Mouse (Mus musculus) stomach, embryonic 16.5 days (tissue): ENCODE measurements at regions not wholly inside any gene's neighbourhood (a gene's known extent, or its start where the extent isn't known, plus 50 kb on each side); places are given as distances from the start of the nearest gene placed in this dataset.

Source experiments
- ATAC-seq: fragments of 200-750 bp; cut with Nextera tagmentation; 2 replicates; pipeline ENCODE4 v1.8.0; 2017; ENCODE audit warnings: moderate number of reproducible peaks, moderate TSS enrichment; ENCODE audit not compliant: insufficient read depth, low FRiP score
- H3K27ac ChIP-seq: fragments of 300-500 bp; sonication (generic); 2 replicates; pipeline ENCODE4 v1.5.1; 2014; ENCODE audit warnings: low read length
- H3K27me3 ChIP-seq: fragments of 300-500 bp; sonication (generic); 2 replicates; pipeline ENCODE4 v1.6.1; 2014; ENCODE audit warnings: low read length, control low read depth, mixed read lengths; ENCODE audit not compliant: control insufficient read depth, insufficient read depth
- H3K36me3 ChIP-seq: fragments of 300-500 bp; sonication (generic); 2 replicates; pipeline ENCODE4 v1.6.1; 2014; ENCODE audit warnings: low read length; ENCODE audit not compliant: control insufficient read depth, insufficient read depth
- H3K4me1 ChIP-seq: fragments of 300-500 bp; sonication (generic); 2 replicates; pipeline ENCODE4 v1.6.1; 2014; ENCODE audit warnings: low read length, control low read depth, mixed read lengths; ENCODE audit not compliant: control insufficient read depth, insufficient read depth
- H3K4me2 ChIP-seq: fragments of 300-500 bp; sonication (generic); 2 replicates; pipeline ENCODE4 v1.6.1; 2014; ENCODE audit warnings: low read depth, low read length, mixed read lengths
- H3K4me3 ChIP-seq: fragments of 300-500 bp; sonication (generic); replicated peaks from 2 replicates; pipeline ENCODE4 v1.5.1; 2014; ENCODE audit warnings: mild to moderate bottlenecking, low read length
- H3K9ac ChIP-seq: fragments of 300-500 bp; sonication (generic); 2 replicates; pipeline ENCODE4 v1.6.1; 2014; ENCODE audit warnings: low read length
- H3K9me3 ChIP-seq: fragments of 300-500 bp; sonication (generic); replicated peaks from 2 replicates; pipeline ENCODE4 v1.6.1; 2016; ENCODE audit warnings: low read length, control low read depth; ENCODE audit not compliant: control insufficient read depth
- WGBS: fragments of 180-500 bp; shearing (Covaris S2); extraction: QIAGEN DNeasy Blood & Tissue Kit; methylation state at CpG from one replicate; pipeline ENCODE4 v1.1.7; 2014; 5-methylcytosine and 5-hydroxymethylcytosine counted together

DNA sequence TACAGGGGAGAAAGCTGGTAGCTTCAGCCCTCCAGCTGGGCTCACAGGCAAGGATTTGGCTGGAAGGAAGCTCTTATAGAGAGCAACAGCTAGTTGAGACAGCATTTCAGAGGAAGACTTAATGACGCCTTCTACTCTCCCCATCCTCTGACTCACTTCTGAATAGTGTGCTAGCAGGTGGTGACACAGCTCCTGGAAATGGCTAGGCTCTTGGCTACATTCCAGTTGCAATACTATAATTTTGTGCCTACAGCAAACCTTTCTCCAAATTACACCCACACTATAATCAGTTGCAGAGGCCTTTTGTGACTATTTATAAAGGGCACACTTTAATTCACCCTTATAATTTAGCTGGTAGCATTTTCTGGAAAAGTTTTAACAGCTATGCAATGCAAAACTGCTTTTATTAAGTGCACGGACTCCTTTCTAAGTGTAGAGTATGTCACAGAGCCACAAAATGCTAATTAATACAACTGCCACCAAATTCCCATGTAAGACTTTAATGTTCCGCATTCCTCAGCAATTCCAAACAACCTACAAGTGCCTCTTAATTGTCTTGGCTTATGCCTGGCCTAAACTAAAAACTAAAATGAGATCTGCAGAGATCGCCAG, 175.2 kb downstream of the Gnat3 start:
- no peak overlapping the region for H3K27ac ChIP-seq
- WGBS: 73% methylated on average over 4 of the region's 4 CpGs
- no peak overlapping the region for H3K4me2 ChIP-seq
- ATAC-seq: no peak
- H3K4me1 ChIP-seq: no peaks in the 10 kb centered on the region
- H3K9ac ChIP-seq: no peak overlapping the region
- no peaks in the 10 kb centered on the region; the same call in 1 of the 2 replicates for H3K9me3 ChIP-seq
- no peak overlapping the region for H3K4me3 ChIP-seq
- no peaks in the 10 kb centered on the region for H3K36me3 ChIP-seq
- no peaks in the 10 kb centered on the region for H3K27me3 ChIP-seq

DNA sequence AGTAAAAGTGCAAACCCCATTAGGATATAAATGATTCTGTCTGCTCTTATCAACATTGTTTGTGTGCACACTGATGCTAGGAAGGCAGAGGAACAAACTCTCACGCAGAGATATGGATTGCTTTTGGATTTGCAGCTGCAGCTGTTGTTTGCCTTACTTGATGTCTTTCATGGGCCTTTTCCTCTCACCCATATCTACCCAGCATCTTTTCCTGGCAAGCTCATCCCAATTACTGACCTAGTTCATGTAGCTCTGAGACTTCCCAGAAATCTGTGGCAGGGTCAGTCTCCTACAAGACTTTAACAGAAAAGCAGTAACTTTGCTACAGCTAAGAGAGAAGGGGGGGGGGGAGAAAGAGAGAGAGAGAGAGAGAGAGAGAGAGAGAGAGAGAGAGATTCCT, 189.9 kb downstream of the Gnat3 start:
- WGBS: 11% methylated on average over 1 of the region's 1 CpGs
- H3K4me2 ChIP-seq: no peak overlapping the region
- H3K27me3 ChIP-seq: no peaks in the 10 kb centered on the region
- H3K4me1 ChIP-seq: peaks cover 3% of the 10 kb centered on the region; the same call in 1 of the 2 replicates
- no peak overlapping the region for H3K9ac ChIP-seq
- H3K9me3 ChIP-seq: no peaks in the 10 kb centered on the region
- no peak for ATAC-seq
- H3K4me3 ChIP-seq: no peak overlapping the region
- H3K27ac ChIP-seq: no peak overlapping the region
- no peaks in the 10 kb centered on the region for H3K36me3 ChIP-seq

DNA sequence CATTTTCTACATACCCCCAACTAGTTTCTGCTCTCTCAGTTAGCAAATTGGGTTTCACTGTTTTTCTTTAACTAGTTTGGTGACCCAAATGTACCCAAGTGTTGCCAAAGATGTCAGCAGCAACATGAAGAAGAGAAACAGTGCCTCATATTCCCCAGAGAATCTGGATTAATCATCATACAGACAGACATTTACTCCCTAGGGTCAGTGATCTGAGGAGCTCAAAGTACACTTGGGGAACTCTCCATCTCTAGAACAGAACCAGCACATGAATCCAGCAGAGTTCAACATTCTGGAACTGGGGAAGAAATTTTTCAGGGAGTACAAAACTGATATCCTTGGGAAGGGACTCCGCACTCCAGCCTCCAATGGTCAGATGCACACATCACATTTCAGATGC, 191.4 kb downstream of the Gnat3 start:
- H3K4me2 ChIP-seq: no peak overlapping the region
- ATAC-seq: no peak
- no peaks in the 10 kb centered on the region for H3K27me3 ChIP-seq
- 100% methylated on average over 1 of the region's 1 CpGs for whole genome bisulfite sequencing
- H3K36me3 ChIP-seq: no peaks in the 10 kb centered on the region
- peaks cover 4% of the 10 kb centered on the region; the same call in 1 of the 2 replicates for H3K9me3 ChIP-seq
- no peak overlapping the region for H3K4me3 ChIP-seq
- no peak overlapping the region for H3K27ac ChIP-seq
- H3K4me1 ChIP-seq: peaks cover 3% of the 10 kb centered on the region; the same call in 1 of the 2 replicates
- no peak overlapping the region for H3K9ac ChIP-seq

DNA sequence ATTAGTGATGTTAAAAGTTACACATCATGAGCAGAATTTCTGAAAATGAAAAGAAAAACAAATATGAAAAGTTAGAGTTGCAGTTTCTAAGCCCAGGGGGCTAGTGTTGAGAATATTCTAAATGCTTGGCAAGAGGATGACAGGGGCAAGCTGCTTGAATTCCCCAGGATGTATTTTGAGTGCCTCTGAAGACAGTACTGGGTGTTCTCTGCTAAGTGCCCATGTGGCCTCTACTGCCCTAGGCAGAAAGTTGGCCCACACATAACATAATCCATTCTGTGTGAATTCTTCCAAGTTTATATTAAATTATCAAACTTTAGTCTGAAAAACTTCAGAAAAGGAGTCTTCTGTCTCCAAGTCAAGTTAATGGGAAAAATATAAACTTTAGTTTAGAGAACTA, 196.6 kb downstream of the Gnai1 start:
- H3K27me3 ChIP-seq: no peaks in the 10 kb centered on the region
- no peak overlapping the region for H3K9ac ChIP-seq
- no peaks in the 10 kb centered on the region for H3K36me3 ChIP-seq
- ATAC-seq: no peak
- no peaks in the 10 kb centered on the region for H3K4me1 ChIP-seq
- no peak overlapping the region for H3K27ac ChIP-seq
- H3K9me3 ChIP-seq: peaks cover 1% of the 10 kb centered on the region; the same call in 1 of the 2 replicates
- H3K4me3 ChIP-seq: no peak overlapping the region
- H3K4me2 ChIP-seq: no peak overlapping the region

DNA sequence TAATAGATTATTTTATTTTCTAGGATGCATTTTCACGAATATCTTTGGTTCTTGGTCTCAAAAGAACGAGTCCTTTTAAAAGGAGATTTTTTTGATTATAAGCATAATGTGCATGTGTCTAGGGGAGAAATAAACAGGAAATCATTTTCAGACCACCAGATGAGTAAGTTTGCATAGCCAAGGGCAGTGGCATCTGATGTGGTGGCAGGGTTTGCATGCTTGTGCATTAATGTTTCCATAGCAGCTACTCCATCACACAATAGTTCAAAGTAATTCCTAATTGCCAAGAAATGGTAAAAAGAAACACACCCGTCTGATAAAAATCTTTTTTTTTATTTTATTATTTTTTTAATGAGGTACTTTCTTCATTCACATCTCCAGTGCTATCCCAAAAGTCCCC, 182.3 kb downstream of the Gnai1 start:
- H3K36me3 ChIP-seq: no peaks in the 10 kb centered on the region
- no peak overlapping the region for H3K9ac ChIP-seq
- no peak overlapping the region for H3K4me2 ChIP-seq
- no peak overlapping the region for H3K4me3 ChIP-seq
- WGBS: 80% methylated on average over 3 of the region's 3 CpGs
- ATAC-seq: no peak
- H3K27me3 ChIP-seq: no peaks in the 10 kb centered on the region
- H3K27ac ChIP-seq: no peak overlapping the region
- no peaks in the 10 kb centered on the region for H3K4me1 ChIP-seq
- no peaks in the 10 kb centered on the region for H3K9me3 ChIP-seq

DNA sequence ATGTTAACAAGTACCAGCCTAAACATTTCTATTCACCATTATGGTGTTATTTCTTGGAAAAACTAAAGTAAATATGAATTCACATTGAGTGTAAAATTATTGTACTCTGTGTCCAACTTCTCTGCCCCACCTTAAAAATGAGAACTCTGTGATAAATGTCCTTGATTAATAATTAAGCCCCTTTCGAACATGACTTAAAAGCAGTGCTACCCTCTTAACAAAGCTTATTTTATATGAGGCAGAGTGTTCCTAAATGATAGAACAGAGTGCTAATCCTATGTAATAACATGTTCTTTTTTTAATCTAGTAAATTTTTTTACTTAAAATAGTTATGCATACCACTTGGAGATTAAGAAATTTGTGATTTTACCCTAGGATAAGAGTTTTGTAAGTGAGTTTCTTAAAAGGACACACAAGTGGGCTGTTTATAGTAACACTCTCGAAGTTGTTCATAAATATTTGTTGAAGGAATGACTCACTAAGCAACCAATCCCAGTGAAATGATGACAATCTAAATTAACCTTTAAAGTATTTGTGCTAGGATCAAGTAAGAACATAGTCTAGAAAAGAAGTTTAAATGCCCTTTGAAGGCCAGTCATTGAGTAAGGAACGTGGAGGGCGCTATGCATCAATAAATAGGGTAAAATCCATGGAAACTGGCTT, 148.6 kb downstream of the Gnai1 start:
- peak overlapping the region; percentile 12; the same call in 1 of the 2 replicates for H3K27ac ChIP-seq

More for the DNA sequence above, 148.6 kb downstream of the Gnai1 start:
- Histone ChIP-seq H3K4me1 (peaks cover 3% of the 10 kb centered on the region; the same call in 1 of the 2 replicates), H3K9ac (no peak overlapping the region), H3K4me3 (no peak overlapping the region), H3K9me3 (no peaks in the 10 kb centered on the region), H3K27me3 (no peaks in the 10 kb centered on the region), H3K4me2 (no peak overlapping the region), H3K36me3 (no peaks in the 10 kb centered on the region)
- ATAC-seq: peak; percentile 62; the same call in 1 of the 2 replicates
- WGBS: 42% methylated on average over 4 of the region's 4 CpGs
